Mouse (Mus musculus) thymus, adult 2 months (tissue): Measurements from ENCODE around the gene Gnpat. TPM values are rescaled to one million over a fixed set of nuclear protein-coding genes. Genes with fewer than 3 reads are reported as not detected.

ENCODE experiments used
- DNase-seq: peaks from one replicate; pipeline ENCODE4 v3.0.0; 2021
- H3K27ac ChIP-seq: fragments of 200-500 bp; 2 replicates; pipeline ENCODE4 v1.5.1; 2012; ENCODE audit warnings: low read length, control low read depth; ENCODE audit not compliant: control insufficient read depth, insufficient read depth
- H3K27me3 ChIP-seq: fragments of 200-500 bp; 2 replicates; pipeline ENCODE4 v1.6.1; 2012; ENCODE audit warnings: mild to moderate bottlenecking, low read length, moderate library complexity, mixed read lengths; ENCODE audit not compliant: control insufficient read depth, insufficient read depth
- H3K36me3 ChIP-seq: fragments of 200-500 bp; 2 replicates; pipeline ENCODE4 v1.6.1; 2012; ENCODE audit warnings: mild to moderate bottlenecking, low read length, moderate library complexity; ENCODE audit not compliant: control insufficient read depth, insufficient read depth
- H3K4me1 ChIP-seq: fragments of 200-500 bp; replicated peaks from 2 replicates; pipeline ENCODE4 v1.6.1; 2012; ENCODE audit warnings: low read length; ENCODE audit not compliant: control insufficient read depth, insufficient read depth
- H3K4me3 ChIP-seq: fragments of 200-500 bp; 2 replicates; pipeline ENCODE4 v1.5.1; 2012; ENCODE audit warnings: mild to moderate bottlenecking, low read length, control low read depth, moderate library complexity; ENCODE audit not compliant: control insufficient read depth, insufficient read depth
- CTCF ChIP-seq: fragments of 200-500 bp; IDR thresholded peaks from 2 replicates; pipeline ENCODE4 v1.5.1; 2012; ENCODE audit warnings: mild to moderate bottlenecking, control low read depth, low read length, moderate library complexity, borderline replicate concordance; ENCODE audit not compliant: control insufficient read depth, poor library complexity, insufficient read depth; ENCODE audit errors: extremely low read depth
- POLR2A ChIP-seq: fragments of 200-500 bp; IDR thresholded peaks from 2 replicates; pipeline ENCODE4 v1.6.1; 2012; ENCODE audit warnings: mild to moderate bottlenecking, low read length, control low read depth, moderate library complexity; ENCODE audit not compliant: control insufficient read depth, poor library complexity, insufficient read depth; ENCODE audit errors: extremely low read depth
- WGBS: fragments of 180-500 bp; shearing (Covaris S2); methylation state at CpG from one replicate; pipeline ENCODE4 v1.1.7; 2018; 5-methylcytosine and 5-hydroxymethylcytosine counted together
- polyA plus RNA-seq: library from polyadenylated mRNA; depleted of rRNA; stranded (reverse); fragments of >200 nt; gene quantifications from 2 replicates; pipeline ENCODE4 v1.2.3, GENCODE M21; 2012

Gnpat gene
- polyA plus RNA-seq, 1 experiment: 72.3 TPM

GRCm38 (mm10) chr8:124820125-124820524, 42.7 kb upstream of the Gnpat start:
- Histone ChIP-seq H3K36me3 (no peaks in the 10 kb centered on the region), H3K4me1 (no peaks in the 10 kb centered on the region), H3K27me3 (no peaks in the 10 kb centered on the region), H3K27ac (no peak overlapping the region), H3K4me3 (no peak overlapping the region)
- DNase-seq: no peak
- WGBS: 83% methylated on average over 11 of the region's 11 CpGs
- TF ChIP-seq CTCF: no peak
- no peak for TF ChIP-seq POLR2A

- no peaks in the 10 kb centered on the region for H3K27me3 ChIP-seq
- no peak for TF ChIP-seq CTCF
- no peak for TF ChIP-seq POLR2A
- H3K36me3 ChIP-seq: no peaks in the 10 kb centered on the region
- H3K27ac ChIP-seq: no peak overlapping the region
- no peak for DNase-seq
- H3K4me3 ChIP-seq: no peak overlapping the region
- 82% methylated on average over 6 of the region's 6 CpGs for WGBS
- no peaks in the 10 kb centered on the region for H3K4me1 ChIP-seq
Measured at GRCm38 (mm10) chr8:124823497-124823896, 39.3 kb upstream of the Gnpat start.

- 45% methylated on average over 7 of the region's 7 CpGs for WGBS
- Histone ChIP-seq H3K27ac (no peak overlapping the region), H3K4me1 (no peaks in the 10 kb centered on the region), H3K36me3 (no peaks in the 10 kb centered on the region), H3K4me3 (no peak overlapping the region), H3K27me3 (no peaks in the 10 kb centered on the region)
- no peak for DNase-seq
- TF ChIP-seq POLR2A (no peak), CTCF (no peak)
Measured at GRCm38 (mm10) chr8:124826658-124827057, 36.2 kb upstream of the Gnpat start.

GRCm38 (mm10) chr8:124827387-124827786, 35.4 kb upstream of the Gnpat start:
- peak; percentile 68; the same call in 1 of the 2 replicates for TF ChIP-seq CTCF
- TF ChIP-seq POLR2A: no peak
- Histone ChIP-seq H3K27ac (no peak overlapping the region), H3K27me3 (no peaks in the 10 kb centered on the region), H3K4me1 (no peaks in the 10 kb centered on the region), H3K4me3 (no peak overlapping the region), H3K36me3 (no peaks in the 10 kb centered on the region)
- DNase-seq: peak; percentile 50
- WGBS: 4% methylated on average over 5 of the region's 5 CpGs

GRCm38 (mm10) chr8:124828561-124829240, 34.1 kb upstream of the Gnpat start:
- Histone ChIP-seq H3K4me3 (no peak overlapping the region), H3K4me1 (no peaks in the 10 kb centered on the region), H3K36me3 (no peaks in the 10 kb centered on the region), H3K27me3 (no peaks in the 10 kb centered on the region), H3K27ac (no peak overlapping the region)
- TF ChIP-seq POLR2A (no peak), CTCF (no peak)
- no peak for DNase-seq
- WGBS: 90% methylated on average over 24 of the region's 24 CpGs

GRCm38 (mm10) chr8:124830050-124830449, 32.8 kb upstream of the Gnpat start:
- TF ChIP-seq CTCF (no peak), POLR2A (no peak)
- no peaks in the 10 kb centered on the region for H3K36me3 ChIP-seq
- no peaks in the 10 kb centered on the region for H3K27me3 ChIP-seq
- no peak for DNase-seq
- H3K4me1 ChIP-seq: no peaks in the 10 kb centered on the region
- no peak overlapping the region for H3K27ac ChIP-seq
- WGBS: 72% methylated on average over 13 of the region's 13 CpGs
- H3K4me3 ChIP-seq: no peak overlapping the region

GRCm38 (mm10) chr8:124831531-124831930, 31.3 kb upstream of the Gnpat start:
- Histone ChIP-seq H3K27ac (no peak overlapping the region), H3K4me3 (no peak overlapping the region), H3K27me3 (no peaks in the 10 kb centered on the region), H3K4me1 (no peaks in the 10 kb centered on the region), H3K36me3 (no peaks in the 10 kb centered on the region)
- TF ChIP-seq CTCF (no peak), POLR2A (no peak)
- no peak for DNase-seq
- 89% methylated on average over 6 of the region's 6 CpGs for WGBS
